Mouse (Mus musculus) heart, embryonic 14.5 days (tissue): ENCODE measurements at regions not wholly inside any gene's neighbourhood (a gene's known extent, or its start where the extent isn't known, plus 50 kb on each side); places are given as distances from the start of the nearest gene placed in this dataset.

Experiments
- ATAC-seq: fragments of 200-750 bp; cut with Nextera tagmentation; 2 replicates; pipeline ENCODE4 v1.8.0; 2017; ENCODE audit warnings: low read depth, moderate TSS enrichment; ENCODE audit not compliant: insufficient number of reproducible peaks, insufficient read depth, low FRiP score
- H3K27ac ChIP-seq, 2 experiments: fragments of 200-500 bp in 1 of 2; fragments of 300-500 bp in 1 of 2; sonication (generic) in 1 of 2; replicated peaks in 1 of 2; 2 replicates each; pipeline ENCODE4 v1.5.1; 2012 to 2014; ENCODE audit warnings: low read depth in 2 of 2, low read length in 2 of 2, control low read depth in 1 of 2, mild to moderate bottlenecking in 1 of 2, mixed read lengths in 1 of 2; ENCODE audit not compliant: control insufficient read depth in 1 of 2, insufficient read depth in 1 of 2
- H3K27me3 ChIP-seq: fragments of 300-500 bp; sonication (generic); 2 replicates; pipeline ENCODE4 v1.6.1; 2014; ENCODE audit warnings: mild to moderate bottlenecking, low read length, control low read depth; ENCODE audit not compliant: control insufficient read depth, insufficient read depth
- H3K36me3 ChIP-seq: fragments of 300-500 bp; sonication (generic); 2 replicates; pipeline ENCODE4 v1.6.1; 2014; ENCODE audit warnings: mild to moderate bottlenecking, control low read depth, low read length, mixed read lengths; ENCODE audit not compliant: control insufficient read depth, insufficient read depth
- H3K4me1 ChIP-seq, 2 experiments: fragments of 200-500 bp in 1 of 2; fragments of 300-500 bp in 1 of 2; sonication (generic) in 1 of 2; 2 replicates each; pipeline ENCODE4 v1.6.1; 2012 to 2014; ENCODE audit warnings: low read length in 2 of 2, control low read depth in 1 of 2, mixed read lengths in 1 of 2; ENCODE audit not compliant: control insufficient read depth in 2 of 2, insufficient read depth in 2 of 2
- H3K4me2 ChIP-seq: fragments of 300-500 bp; sonication (generic); 2 replicates; pipeline ENCODE4 v1.6.1; 2014; ENCODE audit warnings: mild to moderate bottlenecking, low read length
- H3K4me3 ChIP-seq, 2 experiments: fragments of 200-500 bp in 1 of 2; fragments of 300-500 bp in 1 of 2; sonication (generic) in 1 of 2; 2 replicates each; pipeline ENCODE4 v1.5.1; 2012 to 2014; ENCODE audit warnings: low read length in 2 of 2, mild to moderate bottlenecking in 2 of 2, control low read depth in 1 of 2, low read depth in 1 of 2, moderate library complexity in 1 of 2; ENCODE audit not compliant: control insufficient read depth in 1 of 2, insufficient read depth in 1 of 2
- H3K9ac ChIP-seq: fragments of 300-500 bp; sonication (generic); 2 replicates; pipeline ENCODE4 v1.6.1; 2014; ENCODE audit warnings: mild to moderate bottlenecking, low read length
- H3K9me3 ChIP-seq: fragments of 300-500 bp; sonication (generic); 2 replicates; pipeline ENCODE4 v1.6.1; 2016; ENCODE audit warnings: low read length, control low read depth; ENCODE audit not compliant: control insufficient read depth
- WGBS: fragments of 180-500 bp; shearing (Covaris S2); extraction: QIAGEN DNeasy Blood & Tissue Kit; methylation state at CpG from one replicate; pipeline ENCODE4 v1.1.7; 2014; 5-methylcytosine and 5-hydroxymethylcytosine counted together

GRCm38 (mm10) chr1:57612931-57613804 lies 160.8 kb upstream of the Spats2l start:
- H3K4me2 ChIP-seq, result peak overlapping the region; percentile 66
- H3K9ac ChIP-seq, result no peak overlapping the region; the same call in 1 of the 2 replicates
- 18% methylated on average over 17 of the region's 17 CpGs for WGBS
- no peaks in the 10 kb centered on the region for H3K36me3 ChIP-seq
- ATAC-seq, result no peak
- peak overlapping the region; percentile 25 to 26 for H3K4me3 ChIP-seq
- no peaks in the 10 kb centered on the region for H3K9me3 ChIP-seq
- no peaks in the 10 kb centered on the region for H3K27me3 ChIP-seq
- peaks cover 2 to 4% of the 10 kb centered on the region in 2 experiments; a peak in 2 of 4 replicates for H3K4me1 ChIP-seq
- H3K27ac ChIP-seq, result no peak overlapping the region

DNA sequence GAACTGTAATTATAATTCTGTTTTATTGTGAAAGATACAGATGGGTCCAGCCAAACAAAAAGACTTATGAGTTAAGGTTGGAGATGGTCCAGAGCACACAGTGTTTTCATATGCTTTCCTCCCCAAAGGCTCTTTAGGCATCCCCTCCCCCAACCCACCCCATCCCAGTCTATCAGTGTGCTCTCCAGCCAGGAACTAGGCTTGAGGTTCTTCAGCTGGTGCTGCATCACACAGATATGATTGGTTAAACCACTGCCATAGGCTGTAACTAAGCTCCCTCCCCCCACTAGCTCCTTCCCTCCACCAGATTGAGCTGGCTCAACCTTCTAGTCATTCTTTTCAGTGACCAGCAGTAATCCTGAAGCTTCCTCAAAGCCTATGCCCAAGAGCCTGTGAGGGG lies 158.8 kb upstream of the Spats2l start:
- H3K27ac ChIP-seq, result no peak overlapping the region
- no peaks in the 10 kb centered on the region for H3K9me3 ChIP-seq
- no peaks in the 10 kb centered on the region for H3K36me3 ChIP-seq
- ATAC-seq, result no peak
- H3K4me3 ChIP-seq, result no peak overlapping the region
- no peaks in the 10 kb centered on the region for H3K27me3 ChIP-seq
- H3K9ac ChIP-seq, result no peak overlapping the region
- H3K4me1 ChIP-seq, result peaks cover 2 to 4% of the 10 kb centered on the region in 2 experiments; a peak in 2 of 4 replicates
- no peak overlapping the region for H3K4me2 ChIP-seq

- H3K36me3 ChIP-seq, result no peaks in the 10 kb centered on the region
- H3K27me3 ChIP-seq, result no peaks in the 10 kb centered on the region
- WGBS, result 85% methylated on average over 3 of the region's 3 CpGs
- H3K4me3 ChIP-seq, result no peak overlapping the region
- H3K4me2 ChIP-seq, result no peak overlapping the region
- no peak overlapping the region for H3K27ac ChIP-seq
- H3K9ac ChIP-seq, result no peak overlapping the region
- ATAC-seq, result no peak
- no peaks in the 10 kb centered on the region for H3K9me3 ChIP-seq
- peaks cover 2 to 4% of the 10 kb centered on the region in 2 experiments; a peak in 2 of 4 replicates for H3K4me1 ChIP-seq
Observed at GRCm38 (mm10) chr1:57617316-57617715, 156.6 kb upstream of the Spats2l start.

DNA sequence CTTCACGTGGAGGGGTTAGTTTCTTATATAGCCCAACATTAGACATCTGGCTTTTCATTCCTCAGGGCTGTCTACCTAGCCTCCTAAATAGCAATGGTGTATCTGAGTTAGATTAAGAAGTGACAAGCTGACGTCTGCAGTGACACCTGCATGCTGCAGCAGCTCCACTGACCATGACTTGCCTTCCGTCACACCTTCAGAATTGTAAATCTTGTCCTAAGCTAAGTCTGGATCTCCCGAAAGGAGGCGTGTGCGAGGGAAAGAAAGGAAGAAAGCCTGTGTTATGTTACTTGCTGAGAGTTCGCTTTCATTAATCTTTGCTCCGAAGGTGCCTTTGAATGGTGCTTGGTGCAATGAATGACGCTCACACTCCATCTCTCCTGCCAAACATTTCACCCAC lies 151.4 kb upstream of the Spats2l start:
- Histone ChIP-seq H3K36me3 (no peaks in the 10 kb centered on the region), H3K9me3 (no peaks in the 10 kb centered on the region), H3K27me3 (no peaks in the 10 kb centered on the region), H3K9ac (no peak overlapping the region), H3K4me2 (no peak overlapping the region), H3K4me3 (no peak overlapping the region), H3K27ac (no peak overlapping the region), H3K4me1 (no peaks in the 10 kb centered on the region)
- ATAC-seq, result no peak
- 77% methylated on average over 9 of the region's 9 CpGs for WGBS

GRCm38 (mm10) chr1:57633986-57634385 lies 140.0 kb upstream of the Spats2l start:
- Histone ChIP-seq H3K9ac (no peak overlapping the region), H3K27ac (no peak overlapping the region), H3K27me3 (no peaks in the 10 kb centered on the region), H3K9me3 (0 out of 2 replicates have a peak, but pooled peaks cover 4% of the 10 kb centered on the region), H3K4me3 (no peak overlapping the region), H3K4me1 (peaks cover 0 to 3% of the 10 kb centered on the region in 2 experiments; a peak in 1 of 4 replicates), H3K36me3 (no peaks in the 10 kb centered on the region), H3K4me2 (no peak overlapping the region)
- no peak for ATAC-seq
- 60% methylated on average over 1 of the region's 1 CpGs for WGBS

- Histone ChIP-seq H3K36me3 (no peaks in the 10 kb centered on the region), H3K27ac (no peak overlapping the region), H3K9ac (no peak overlapping the region), H3K4me3 (no peak overlapping the region), H3K9me3 (no peaks in the 10 kb centered on the region), H3K4me2 (no peak overlapping the region), H3K27me3 (no peaks in the 10 kb centered on the region), H3K4me1 (peaks cover 0 to 7% of the 10 kb centered on the region in 2 experiments; a peak in 1 of 4 replicates)
- 82% methylated on average over 5 of the region's 5 CpGs for WGBS
- ATAC-seq, result no peak
Observed at GRCm38 (mm10) chr1:57642131-57642530, 131.8 kb upstream of the Spats2l start.

- H3K4me3 ChIP-seq, result no peak overlapping the region
- 13% methylated on average over 6 of the region's 6 CpGs for WGBS
- no peak for ATAC-seq
Observed at GRCm38 (mm10) chr1:57643466-57644097, 130.4 kb upstream of the Spats2l start.

More at GRCm38 (mm10) chr1:57643466-57644097, 130.4 kb upstream of the Spats2l start:
- peaks cover 0 to 6% of the 10 kb centered on the region in 2 experiments; a peak in 1 of 4 replicates for H3K4me1 ChIP-seq
- H3K36me3 ChIP-seq, result no peaks in the 10 kb centered on the region
- H3K27me3 ChIP-seq, result no peaks in the 10 kb centered on the region
- no peak overlapping the region for H3K27ac ChIP-seq
- no peak overlapping the region for H3K4me2 ChIP-seq
- H3K9me3 ChIP-seq, result no peaks in the 10 kb centered on the region
- no peak overlapping the region for H3K9ac ChIP-seq
